Mouse (Mus musculus) fibroblast of lung, adult 2 months (primary cell): Measurements from ENCODE around the gene Tmem159.

Experiments used
- DNase-seq: peaks from one replicate; pipeline ENCODE4 v3.0.0-alpha.2; 2011; ENCODE audit warnings: low read depth

Gene Tmem159

GRCm38 (mm10) chr7:120142743-120143142 lies 40.6 kb downstream of the Tmem159 start:
- DNase-seq, result no peak

DNA sequence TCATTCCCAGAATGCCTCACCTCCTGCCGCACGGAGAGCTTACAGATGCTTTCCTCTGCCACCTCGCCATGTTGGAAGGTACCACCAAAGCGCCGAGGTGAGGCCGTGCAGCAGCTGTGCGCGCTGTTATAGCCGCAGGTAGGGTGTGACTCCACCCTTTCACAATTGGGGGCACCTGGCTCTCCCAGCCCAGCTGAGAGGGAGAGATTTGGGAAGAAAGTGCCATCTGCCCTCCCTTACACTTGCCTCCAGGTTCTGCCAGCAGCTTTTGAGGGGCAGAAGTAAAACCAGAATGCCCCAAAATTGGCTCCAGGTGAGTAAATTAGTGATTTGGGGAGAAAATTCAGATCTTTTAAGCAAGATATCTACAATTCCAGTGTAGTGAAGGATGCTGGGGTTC lies 43.0 kb downstream of the Tmem159 start, which contains the start of gene Zp2:
TSS of gene Zp2 (minus strand) at position 101 of the 400 bp plus-strand sequence.
- DNase-seq, result no peak

DNA sequence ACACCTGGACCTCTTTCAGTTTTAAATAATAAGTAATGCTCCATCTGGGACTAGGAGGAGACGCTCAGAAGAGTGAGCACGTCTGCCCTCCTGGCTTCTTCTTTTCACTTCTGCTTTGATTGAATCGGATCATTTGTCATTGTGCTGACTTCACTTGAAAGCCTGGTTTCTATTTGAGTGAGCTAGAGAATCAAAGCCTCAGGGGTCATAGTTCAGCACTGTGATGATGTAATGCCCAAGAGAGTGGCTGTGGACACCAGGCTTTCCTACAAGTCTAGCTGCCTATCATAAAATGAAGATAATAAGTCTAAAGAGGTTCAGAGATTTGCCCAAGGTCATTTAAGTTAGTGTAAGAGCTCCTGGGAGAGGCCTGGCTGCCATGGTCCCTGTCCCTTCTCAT lies 48.1 kb downstream of the Tmem159 start:
- no peak for DNase-seq

DNA sequence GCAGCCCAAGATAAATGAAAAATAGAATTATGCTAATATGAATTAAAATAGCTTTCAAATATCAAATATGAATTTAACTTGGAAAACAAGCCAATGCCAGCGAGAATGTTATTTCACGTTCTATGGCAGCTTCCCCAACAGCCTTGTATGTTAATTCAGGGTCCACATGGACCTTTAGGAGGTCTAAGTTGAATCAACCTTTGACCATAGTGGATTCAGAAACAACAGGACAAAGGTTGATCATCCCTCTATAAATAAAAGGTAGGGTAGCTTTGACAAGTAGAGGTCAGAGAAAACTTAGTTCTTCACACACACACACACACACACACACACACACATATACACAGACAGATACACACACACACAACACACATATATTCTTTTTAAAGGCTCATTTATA lies 48.7 kb downstream of the Tmem159 start:
- DNase-seq, result no peak

DNA sequence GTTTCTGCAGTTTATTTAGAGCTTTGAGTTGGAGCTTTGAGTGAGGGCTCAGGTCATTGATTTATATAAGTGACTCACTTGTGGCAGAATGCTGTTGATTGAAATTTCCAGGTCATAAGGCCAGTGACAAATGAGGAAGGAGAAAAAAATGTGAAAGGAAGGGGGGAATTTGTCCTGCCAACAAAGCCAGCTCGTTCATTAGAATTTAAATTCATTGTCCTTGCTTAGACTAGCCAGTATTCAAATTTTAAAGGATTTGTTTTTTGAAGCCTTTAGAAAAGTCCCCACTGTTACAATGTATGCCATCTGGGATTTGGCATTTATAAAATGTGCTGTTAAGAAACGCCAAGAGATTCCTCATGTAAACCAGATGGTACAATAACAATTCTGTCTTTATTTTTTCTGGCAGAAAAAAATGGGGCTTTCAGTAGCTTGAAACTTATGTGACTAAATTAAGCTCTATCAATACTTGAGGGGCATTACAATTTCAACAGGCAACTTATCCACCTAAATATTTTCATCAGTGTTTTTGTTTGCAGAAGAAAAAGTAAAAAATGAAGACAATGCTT lies 54.8 kb downstream of the Tmem159 start:
- peak; percentile 5 for DNase-seq

DNA sequence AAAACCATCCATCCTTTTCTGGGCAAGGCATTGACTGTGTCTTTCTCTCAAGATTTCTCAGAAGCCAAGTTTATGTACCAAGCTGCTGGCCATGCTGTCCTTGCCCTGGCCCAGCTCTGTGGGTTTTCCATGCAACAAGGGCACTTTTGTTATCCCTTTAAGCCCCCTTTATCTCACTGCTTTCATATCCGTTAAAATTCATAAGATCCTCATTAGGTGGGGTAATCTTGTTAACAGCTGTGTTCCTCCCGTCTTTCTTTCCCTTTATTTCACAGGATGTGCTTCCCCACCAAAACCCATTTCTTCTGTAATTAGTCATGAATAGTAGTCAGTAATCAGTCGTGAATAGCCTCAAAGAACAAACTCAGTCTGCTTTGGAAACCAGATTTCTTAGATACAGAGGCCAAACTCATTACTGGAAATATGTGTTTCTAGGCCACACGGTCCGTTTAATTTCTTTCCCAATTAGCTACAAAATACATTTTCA lies 55.5 kb downstream of the Tmem159 start:
- no peak for DNase-seq

- no peak for DNase-seq
These were observed 56.0 kb downstream of the Tmem159 start for GRCm38 (mm10) chr7:120158121-120158613.

GRCm38 (mm10) chr7:120163581-120164251 lies 61.6 kb downstream of the Tmem159 start:
- DNase-seq, result no peak
